Mouse (Mus musculus): ENCODE results near the gene Tenm4. TPM values are rescaled to one million over a fixed set of nuclear protein-coding genes. Genes with fewer than 3 reads are reported as not detected.

Tenm4 gene
- total RNA-seq, 1 experiment = 38.9 TPM

GRCm38 (mm10) chr7:96731947-96732346, 560.9 kb downstream of the Tenm4 start:
- TF ChIP-seq CHD2 (IDR thresholded peaks at IDR 0.05; ENCODE audit: low read depth, low read length) (no peak), MAFK (IDR thresholded peaks at IDR 0.05; ENCODE audit: insufficient read depth, low read depth, low read length) (no peak), ZNF384 (IDR thresholded peaks at IDR 0.05; ENCODE audit: low read depth, low read length) (no peak), ZC3H11A (IDR thresholded peaks at IDR 0.05; ENCODE audit: borderline replicate concordance, low read depth, low read length) (no peak), HCFC1 (IDR thresholded peaks at IDR 0.05; ENCODE audit: borderline replicate concordance, insufficient read depth, low read length) (no peak)

DNA sequence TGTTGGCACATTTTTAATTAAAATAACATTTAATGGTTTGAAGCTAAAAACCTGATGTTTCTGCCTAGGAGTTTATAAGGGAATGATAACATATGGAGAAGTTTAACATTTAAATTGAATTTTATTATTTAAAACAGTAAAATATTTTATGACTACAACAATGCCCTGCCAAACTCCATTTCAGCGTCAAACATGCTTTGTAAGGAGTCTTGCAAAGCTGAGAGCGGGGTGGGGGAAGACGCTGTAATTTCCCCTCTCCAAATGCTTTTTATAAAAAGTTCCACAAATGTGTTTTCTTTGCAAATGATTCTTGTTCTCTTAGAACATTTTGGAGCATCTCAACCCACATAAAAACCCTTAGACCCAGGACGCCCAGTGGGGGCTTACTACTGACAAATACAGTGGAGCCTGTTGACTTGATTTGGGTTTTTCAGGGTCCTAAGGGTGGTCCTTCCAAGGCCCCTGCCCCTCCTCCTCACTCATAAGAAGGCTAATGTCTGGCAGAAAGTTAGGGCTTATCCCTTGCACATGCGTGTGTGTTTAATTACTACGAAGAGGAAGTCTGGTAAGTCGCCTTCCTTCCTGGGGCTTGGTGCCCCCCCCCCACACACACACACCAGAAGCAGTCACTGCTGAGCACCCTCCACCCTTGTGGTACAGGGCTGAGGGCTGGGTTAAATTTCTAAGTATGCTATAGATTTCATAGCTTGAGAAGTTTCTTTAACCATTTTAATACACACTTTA, 563.4 kb downstream of the Tenm4 start:
- no peak for DNase-seq (ENCODE audit: low read depth, low spot score)
- no peaks in the 10 kb centered on the region; the same call in 1 of the 2 replicates for H3K36me3 ChIP-seq (ENCODE audit: control insufficient read depth, insufficient read depth, low read length, poor library complexity, severe bottlenecking)
- no peak for TF ChIP-seq ZC3H11A (IDR thresholded peaks at IDR 0.05; ENCODE audit: borderline replicate concordance, low read depth, low read length)
- TF ChIP-seq ZNF384 (IDR thresholded peaks at IDR 0.05; ENCODE audit: low read depth, low read length) = no peak
- no peak for TF ChIP-seq HCFC1 (IDR thresholded peaks at IDR 0.05; ENCODE audit: borderline replicate concordance, insufficient read depth, low read length)
- TF ChIP-seq CHD2 (IDR thresholded peaks at IDR 0.05; ENCODE audit: low read depth, low read length) = no peak
- no peak for TF ChIP-seq MAFK (IDR thresholded peaks at IDR 0.05; ENCODE audit: insufficient read depth, low read depth, low read length)
- no peak overlapping the region for H3K9ac ChIP-seq (ENCODE audit: insufficient read depth, low read depth, low read length, poor library complexity, severe bottlenecking)
- H3K27ac ChIP-seq (ENCODE audit: insufficient read depth, low read depth, low read length, poor library complexity, severe bottlenecking) = no peak overlapping the region
- no peaks in the 10 kb centered on the region for H3K9me3 ChIP-seq (ENCODE audit: control insufficient read depth, insufficient read depth, low read depth, low read length)
- H3K4me1 ChIP-seq (ENCODE audit: control insufficient read depth in 2 of 2, insufficient read depth in 2 of 2, low read length in 2 of 2, poor library complexity in 1 of 2) = no peaks in the 10 kb centered on the region
- in situ Hi-C loops (cut with MboI; ENCODE audit: low sequenced_read_pairs in 2 of 2, unreplicated experiment in 2 of 2) = no loop called here
- no peak overlapping the region for H3K4me3 ChIP-seq (ENCODE audit: insufficient read depth in 1 of 2, low read depth in 1 of 2, low read length in 2 of 2, poor library complexity in 1 of 2, severe bottlenecking in 1 of 2)

More at GRCm38 (mm10) chr7:96731947-96732346, 560.9 kb downstream of the Tenm4 start:
- H3K4me3 ChIP-seq (ENCODE audit: insufficient read depth in 1 of 2, low read depth in 1 of 2, low read length in 2 of 2, poor library complexity in 1 of 2, severe bottlenecking in 1 of 2) = no peak overlapping the region
- H3K27ac ChIP-seq (ENCODE audit: insufficient read depth, low read depth, low read length, poor library complexity, severe bottlenecking) = no peak overlapping the region
- no peaks in the 10 kb centered on the region; the same call in 1 of the 2 replicates for H3K36me3 ChIP-seq (ENCODE audit: control insufficient read depth, insufficient read depth, low read length, poor library complexity, severe bottlenecking)
- in situ Hi-C loops (cut with MboI; ENCODE audit: low sequenced_read_pairs in 2 of 2, unreplicated experiment in 2 of 2) = no loop called here
- H3K9ac ChIP-seq (ENCODE audit: insufficient read depth, low read depth, low read length, poor library complexity, severe bottlenecking) = no peak overlapping the region
- no peaks in the 10 kb centered on the region for H3K4me1 ChIP-seq (ENCODE audit: control insufficient read depth in 2 of 2, insufficient read depth in 2 of 2, low read length in 2 of 2, poor library complexity in 1 of 2)
- no peak for DNase-seq (ENCODE audit: low read depth, low spot score)
- no peaks in the 10 kb centered on the region for H3K9me3 ChIP-seq (ENCODE audit: control insufficient read depth, insufficient read depth, low read depth, low read length)

GRCm38 (mm10) chr7:96740631-96741030, 569.6 kb downstream of the Tenm4 start:
- no peak overlapping the region for H3K9ac ChIP-seq (ENCODE audit: insufficient read depth, low read depth, low read length, poor library complexity, severe bottlenecking)
- H3K36me3 ChIP-seq (ENCODE audit: control insufficient read depth, insufficient read depth, low read length, poor library complexity, severe bottlenecking) = no peaks in the 10 kb centered on the region; the same call in 1 of the 2 replicates
- DNase-seq (ENCODE audit: low read depth, low spot score) = no peak
- H3K4me1 ChIP-seq (ENCODE audit: control insufficient read depth in 2 of 2, insufficient read depth in 2 of 2, low read length in 2 of 2, poor library complexity in 1 of 2) = peaks cover 3 to 4% of the 10 kb centered on the region in 2 experiments; a peak in 2 of 4 replicates
- no peak overlapping the region for H3K27ac ChIP-seq (ENCODE audit: insufficient read depth, low read depth, low read length, poor library complexity, severe bottlenecking)
- TF ChIP-seq HCFC1 (IDR thresholded peaks at IDR 0.05; ENCODE audit: borderline replicate concordance, insufficient read depth, low read length) = no peak
- TF ChIP-seq MAFK (IDR thresholded peaks at IDR 0.05; ENCODE audit: insufficient read depth, low read depth, low read length) = no peak
- TF ChIP-seq ZNF384 (IDR thresholded peaks at IDR 0.05; ENCODE audit: low read depth, low read length) = no peak
- no peak for TF ChIP-seq CHD2 (IDR thresholded peaks at IDR 0.05; ENCODE audit: low read depth, low read length)
- no peak for TF ChIP-seq ZC3H11A (IDR thresholded peaks at IDR 0.05; ENCODE audit: borderline replicate concordance, low read depth, low read length)
- in situ Hi-C loops (cut with MboI; ENCODE audit: low sequenced_read_pairs in 2 of 2, unreplicated experiment in 2 of 2) = no loop called here
- H3K4me3 ChIP-seq (ENCODE audit: insufficient read depth in 1 of 2, low read depth in 1 of 2, low read length in 2 of 2, poor library complexity in 1 of 2, severe bottlenecking in 1 of 2) = no peak overlapping the region
- no peaks in the 10 kb centered on the region for H3K9me3 ChIP-seq (ENCODE audit: control insufficient read depth, insufficient read depth, low read depth, low read length)

DNA sequence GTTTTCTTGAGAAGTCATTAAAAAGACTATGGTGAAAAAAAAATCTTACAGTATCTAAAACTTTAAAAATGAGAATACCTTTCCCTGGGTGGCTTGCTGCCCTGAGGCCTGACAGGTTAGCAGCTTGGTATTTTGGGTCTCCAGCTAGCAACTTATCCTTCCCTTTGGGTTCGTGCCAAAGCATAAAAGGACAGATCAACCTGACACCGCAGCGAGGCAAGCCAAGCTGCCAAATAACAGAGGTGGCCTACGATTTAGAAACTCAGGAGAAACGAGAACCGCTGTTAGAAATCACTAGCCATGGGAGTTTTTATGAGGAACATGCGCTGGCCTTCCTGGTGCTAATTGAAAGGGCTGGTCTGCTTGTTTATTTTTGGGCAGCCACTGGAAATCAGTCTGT, 571.2 kb downstream of the Tenm4 start:
- no peak for TF ChIP-seq CHD2 (IDR thresholded peaks at IDR 0.05; ENCODE audit: low read depth, low read length)
- no peak for TF ChIP-seq HCFC1 (IDR thresholded peaks at IDR 0.05; ENCODE audit: borderline replicate concordance, insufficient read depth, low read length)
- no peak for TF ChIP-seq ZNF384 (IDR thresholded peaks at IDR 0.05; ENCODE audit: low read depth, low read length)
- TF ChIP-seq ZC3H11A (IDR thresholded peaks at IDR 0.05; ENCODE audit: borderline replicate concordance, low read depth, low read length) = no peak
- Histone ChIP-seq H3K9me3 (ENCODE audit: control insufficient read depth, insufficient read depth, low read depth, low read length) (no peaks in the 10 kb centered on the region), H3K27ac (ENCODE audit: insufficient read depth, low read depth, low read length, poor library complexity, severe bottlenecking) (no peak overlapping the region), H3K9ac (ENCODE audit: insufficient read depth, low read depth, low read length, poor library complexity, severe bottlenecking) (no peak overlapping the region), H3K4me3 (ENCODE audit: insufficient read depth in 1 of 2, low read depth in 1 of 2, low read length in 2 of 2, poor library complexity in 1 of 2, severe bottlenecking in 1 of 2) (no peak overlapping the region), H3K36me3 (ENCODE audit: control insufficient read depth, insufficient read depth, low read length, poor library complexity, severe bottlenecking) (no peaks in the 10 kb centered on the region; the same call in 1 of the 2 replicates), H3K4me1 (ENCODE audit: control insufficient read depth in 2 of 2, insufficient read depth in 2 of 2, low read length in 2 of 2, poor library complexity in 1 of 2) (peaks cover 3 to 4% of the 10 kb centered on the region in 2 experiments; a peak in 2 of 4 replicates)
- DNase-seq (ENCODE audit: low read depth, low spot score) = no peak
- in situ Hi-C loops (cut with MboI; ENCODE audit: low sequenced_read_pairs in 2 of 2, unreplicated experiment in 2 of 2) = no loop called here
